Mouse (Mus musculus) small intestine, adult 2 months (tissue): ENCODE measurements around the gene Gm12216. TPM values are rescaled to one million over a fixed set of nuclear protein-coding genes. Genes with fewer than 3 reads are reported as not detected.
"Not testable (repeated sequence)": the region's sequence is repeated elsewhere in the genome, so short reads cannot be mapped to it uniquely, and the experiment has no call there.

Experiments
- H3K27ac ChIP-seq: fragments of 200-500 bp; 2 replicates; pipeline ENCODE4 v1.5.1; 2012; ENCODE audit warnings: low read depth, low read length, control low read depth, inconsistent platforms; ENCODE audit not compliant: insufficient read depth
- H3K27me3 ChIP-seq: fragments of 200-500 bp; 2 replicates; pipeline ENCODE4 v1.6.1; 2012; ENCODE audit warnings: mild to moderate bottlenecking, moderate library complexity, low read length, inconsistent platforms; ENCODE audit not compliant: control insufficient read depth, insufficient read depth
- H3K36me3 ChIP-seq: fragments of 200-500 bp; 2 replicates; pipeline ENCODE4 v1.6.1; 2012; ENCODE audit warnings: mild to moderate bottlenecking, low read length, control low read depth, inconsistent platforms; ENCODE audit not compliant: control insufficient read depth, insufficient read depth
- H3K4me1 ChIP-seq: fragments of 200-500 bp; 2 replicates; pipeline ENCODE4 v1.6.1; 2012; ENCODE audit warnings: low read length, inconsistent platforms, mixed read lengths; ENCODE audit not compliant: control insufficient read depth, insufficient read depth, insufficient read length
- H3K4me3 ChIP-seq: fragments of 200-500 bp; 2 replicates; pipeline ENCODE4 v1.5.1; 2012; ENCODE audit warnings: low read depth, mild to moderate bottlenecking, control low read depth, inconsistent platforms, low read length, moderate library complexity
- CTCF ChIP-seq: fragments of 200-500 bp; IDR thresholded peaks from 2 replicates; pipeline ENCODE4 v1.5.1; 2012; ENCODE audit warnings: low read depth, mild to moderate bottlenecking, control low read depth, inconsistent platforms, low read length, moderate library complexity, mixed read lengths; ENCODE audit not compliant: insufficient replicate concordance, insufficient read length; ENCODE audit errors: extremely low read depth
- POLR2A ChIP-seq: fragments of 200-500 bp; IDR thresholded peaks from 2 replicates; pipeline ENCODE4 v1.6.1; 2012; ENCODE audit warnings: low read depth, mild to moderate bottlenecking, control low read depth, inconsistent platforms, low read length, moderate library complexity
- WGBS: fragments of 180-500 bp; shearing (Covaris S2); methylation state at CpG from one replicate; pipeline ENCODE4 v1.1.7; 2018; 5-methylcytosine and 5-hydroxymethylcytosine counted together
- polyA plus RNA-seq: library from polyadenylated mRNA; depleted of rRNA; stranded (reverse); fragments of >200 nt; gene quantifications from 2 replicates; pipeline ENCODE4 v1.2.3, GENCODE M21; 2012

Gm12216 gene
- polyA plus RNA-seq, 1 experiment: 12.4 TPM

GRCm38 (mm10) chr11:53871786-53872507 lies 12.9 kb upstream of the Gm12216 start:
- TF ChIP-seq POLR2A (no peak), CTCF (no peak)
- H3K36me3 ChIP-seq: peaks cover 31% of the 10 kb centered on the region
- peaks cover 9% of the 10 kb centered on the region; the same call in 1 of the 2 replicates for H3K4me1 ChIP-seq
- no peak overlapping the region for H3K4me3 ChIP-seq
- no peaks in the 10 kb centered on the region for H3K27me3 ChIP-seq
- 0 out of 2 replicates have a peak overlapping the region, but pooled peaks have one; percentile 23 for H3K27ac ChIP-seq
- WGBS: 78% methylated on average over 2 of the region's 2 CpGs

- TF ChIP-seq POLR2A (no peak), CTCF (no peak)
- H3K4me1 ChIP-seq: peaks cover 2% of the 10 kb centered on the region; the same call in 1 of the 2 replicates
- 86% methylated on average over 5 of the region's 5 CpGs for WGBS
- peaks cover 35% of the 10 kb centered on the region for H3K36me3 ChIP-seq
- no peak overlapping the region for H3K27ac ChIP-seq
- H3K4me3 ChIP-seq: no peak overlapping the region
- H3K27me3 ChIP-seq: no peaks in the 10 kb centered on the region
These were observed 10.1 kb upstream of the Gm12216 start for GRCm38 (mm10) chr11:53869172-53869571.

- peaks cover 35% of the 10 kb centered on the region for H3K36me3 ChIP-seq
- not testable (repeated sequence) for H3K27me3 ChIP-seq, H3K4me3 ChIP-seq, H3K27ac ChIP-seq, H3K4me1 ChIP-seq
- WGBS: 17% methylated on average over 5 of the region's 5 CpGs
These were observed 9.3 kb upstream of the Gm12216 start for GRCm38 (mm10) chr11:53868323-53868722.

GRCm38 (mm10) chr11:53864724-53865310 lies 5.8 kb upstream of the Gm12216 start:
- 77% methylated on average over 3 of the region's 4 CpGs for WGBS
- peaks cover 16% of the 10 kb centered on the region for H3K36me3 ChIP-seq
- not testable (repeated sequence) for H3K27ac ChIP-seq, H3K27me3 ChIP-seq, H3K4me3 ChIP-seq, H3K4me1 ChIP-seq

- H3K4me3 ChIP-seq, H3K27me3 ChIP-seq, H3K27ac ChIP-seq, H3K4me1 ChIP-seq, H3K36me3 ChIP-seq: not testable (repeated sequence)
- WGBS: 85% methylated on average over 8 of the region's 9 CpGs
These were observed 1.9 kb upstream of the Gm12216 start for GRCm38 (mm10) chr11:53860944-53861343.

GRCm38 (mm10) chr11:53858058-53858760 lies 847 bp downstream of the Gm12216 start:
- H3K36me3 ChIP-seq: no peaks in the 10 kb centered on the region
- H3K4me1 ChIP-seq: peaks cover 7% of the 10 kb centered on the region
- WGBS: 13% methylated on average over 6 of the region's 6 CpGs
- TF ChIP-seq POLR2A (no peak), CTCF (no peak)
- no peaks in the 10 kb centered on the region for H3K27me3 ChIP-seq
- peak overlapping the region; percentile 97 for H3K4me3 ChIP-seq
- peak overlapping the region; percentile 83 for H3K27ac ChIP-seq

GRCm38 (mm10) chr11:53853665-53854064 lies 5.4 kb downstream of the Gm12216 start:
- H3K36me3 ChIP-seq: peaks cover 2% of the 10 kb centered on the region
- 5% methylated on average over 5 of the region's 5 CpGs for WGBS
- H3K4me1 ChIP-seq: peaks cover 28% of the 10 kb centered on the region
- no peaks in the 10 kb centered on the region for H3K27me3 ChIP-seq
- no peak overlapping the region for H3K4me3 ChIP-seq
- no peak for TF ChIP-seq CTCF
- no peak for TF ChIP-seq POLR2A
- peak overlapping the region; percentile 50 for H3K27ac ChIP-seq
